Mouse (Mus musculus) liver, embryonic 11.5 days (tissue): ENCODE results near the gene Wnt7b. TPM values are rescaled to one million over a fixed set of nuclear protein-coding genes. Genes with fewer than 3 reads are reported as not detected.

Source experiments
- ATAC-seq: fragments of 200-750 bp; cut with Nextera tagmentation; replicated peaks from 2 replicates; pipeline ENCODE4 v1.8.0; 2017; ENCODE audit warnings: moderate number of reproducible peaks, mild to moderate bottlenecking, moderate TSS enrichment, moderate library complexity; ENCODE audit not compliant: low FRiP score
- DNase-seq: peaks from one replicate; pipeline ENCODE4 v3.0.0-alpha.2; 2017; ENCODE audit warnings: low spot score
- H3K27ac ChIP-seq: fragments of 300-500 bp; sonication (generic); 2 replicates; pipeline ENCODE4 v1.5.1; 2014; ENCODE audit warnings: mild to moderate bottlenecking, low read depth, low read length, control low read depth
- H3K27me3 ChIP-seq: fragments of 300-500 bp; sonication (generic); replicated peaks from 2 replicates; pipeline ENCODE4 v1.6.1; 2014; ENCODE audit warnings: low read length, mixed read lengths; ENCODE audit not compliant: control insufficient read depth, insufficient read depth
- H3K36me3 ChIP-seq: fragments of 300-500 bp; sonication (generic); 2 replicates; pipeline ENCODE4 v1.6.1; 2014; ENCODE audit warnings: mild to moderate bottlenecking, low read length, moderate library complexity, mixed read lengths; ENCODE audit not compliant: control insufficient read depth, insufficient read depth
- H3K4me1 ChIP-seq: fragments of 300-500 bp; sonication (generic); replicated peaks from 2 replicates; pipeline ENCODE4 v1.6.1; 2014; ENCODE audit warnings: low read length, mixed read lengths; ENCODE audit not compliant: control insufficient read depth, insufficient read depth
- H3K4me2 ChIP-seq: fragments of 300-500 bp; sonication (generic); 2 replicates; pipeline ENCODE4 v1.6.1; 2014; ENCODE audit warnings: mild to moderate bottlenecking, control low read depth, moderate library complexity
- H3K4me3 ChIP-seq: fragments of 300-500 bp; sonication (generic); 2 replicates; pipeline ENCODE4 v1.5.1; 2014; ENCODE audit warnings: low read depth, low read length, control low read depth
- H3K9ac ChIP-seq: fragments of 300-500 bp; sonication (generic); 2 replicates; pipeline ENCODE4 v1.6.1; 2014; ENCODE audit warnings: low read depth, low read length, control low read depth
- H3K9me3 ChIP-seq: fragments of 300-500 bp; sonication (generic); 2 replicates; pipeline ENCODE4 v1.6.1; 2016; ENCODE audit warnings: low read length, inconsistent platforms, mixed read lengths; ENCODE audit not compliant: control insufficient read depth
- WGBS: fragments of 180-500 bp; shearing (Covaris S2); extraction: QIAGEN DNeasy Blood & Tissue Kit; methylation state at CpG from one replicate; pipeline ENCODE4 v1.1.7; 2014; 5-methylcytosine and 5-hydroxymethylcytosine counted together
- polyA plus RNA-seq: library from polyadenylated mRNA; unstranded; fragments of >200 nt; fragmentation: Nextera tagmentation; extraction: Ambion mirVana; gene quantifications from 2 replicates; pipeline ENCODE4 v1.2.1, GENCODE M21; 2014

Gene Wnt7b
- polyA plus RNA-seq, 1 experiment from 2014 or later = 2.2 TPM

GRCm38 (mm10) chr15:85569167-85569797 lies 13.0 kb downstream of the Wnt7b start:
- H3K27me3 ChIP-seq = peaks cover 15% of the 10 kb centered on the region
- H3K9me3 ChIP-seq = no peaks in the 10 kb centered on the region
- H3K27ac ChIP-seq = no peak overlapping the region
- ATAC-seq = no peak
- 68% methylated on average over 2 of the region's 2 CpGs for WGBS
- H3K4me1 ChIP-seq = no peaks in the 10 kb centered on the region
- no peak overlapping the region for H3K4me2 ChIP-seq
- no peaks in the 10 kb centered on the region for H3K36me3 ChIP-seq
- no peak for DNase-seq
- no peak overlapping the region for H3K9ac ChIP-seq
- no peak overlapping the region for H3K4me3 ChIP-seq

GRCm38 (mm10) chr15:85568402-85568801 lies 13.9 kb downstream of the Wnt7b start:
- no peak overlapping the region for H3K27ac ChIP-seq
- H3K9ac ChIP-seq = no peak overlapping the region
- ATAC-seq (no peak), DNase-seq (no peak)
- H3K4me1 ChIP-seq = no peaks in the 10 kb centered on the region
- no peaks in the 10 kb centered on the region for H3K36me3 ChIP-seq
- H3K27me3 ChIP-seq = peaks cover 6% of the 10 kb centered on the region; the same call in 1 of the 2 replicates
- WGBS = 66% methylated on average over 3 of the region's 3 CpGs
- H3K4me2 ChIP-seq = no peak overlapping the region
- H3K4me3 ChIP-seq = no peak overlapping the region
- H3K9me3 ChIP-seq = no peaks in the 10 kb centered on the region

- ATAC-seq = no peak
Observed at GRCm38 (mm10) chr15:85564966-85565365, 17.3 kb downstream of the Wnt7b start.

GRCm38 (mm10) chr15:85564034-85564769 lies 18.1 kb downstream of the Wnt7b start:
- DNase-seq (no peak), ATAC-seq (no peak)
- Histone ChIP-seq H3K27me3 (no peaks in the 10 kb centered on the region; the same call in 1 of the 2 replicates), H3K9ac (no peak overlapping the region), H3K4me3 (no peak overlapping the region), H3K27ac (no peak overlapping the region), H3K9me3 (no peaks in the 10 kb centered on the region), H3K4me1 (no peaks in the 10 kb centered on the region), H3K36me3 (no peaks in the 10 kb centered on the region), H3K4me2 (no peak overlapping the region)
- 75% methylated on average over 13 of the region's 13 CpGs for WGBS

More at GRCm38 (mm10) chr15:85564966-85565365, 17.3 kb downstream of the Wnt7b start:
- H3K4me2 ChIP-seq = no peak overlapping the region
- no peak overlapping the region for H3K9ac ChIP-seq
- H3K36me3 ChIP-seq = no peaks in the 10 kb centered on the region
- no peak overlapping the region for H3K4me3 ChIP-seq
- H3K4me1 ChIP-seq = no peaks in the 10 kb centered on the region
- WGBS = 87% methylated on average over 5 of the region's 5 CpGs
- no peaks in the 10 kb centered on the region; the same call in 1 of the 2 replicates for H3K27me3 ChIP-seq
- DNase-seq = no peak
- H3K27ac ChIP-seq = no peak overlapping the region
- no peaks in the 10 kb centered on the region for H3K9me3 ChIP-seq

GRCm38 (mm10) chr15:85561953-85562352 lies 20.3 kb downstream of the Wnt7b start:
- H3K9me3 ChIP-seq = no peaks in the 10 kb centered on the region
- DNase-seq (no peak), ATAC-seq (no peak)
- WGBS = 89% methylated on average over 12 of the region's 12 CpGs
- no peaks in the 10 kb centered on the region for H3K36me3 ChIP-seq
- no peaks in the 10 kb centered on the region for H3K4me1 ChIP-seq
- H3K4me3 ChIP-seq = no peak overlapping the region
- H3K27me3 ChIP-seq = no peaks in the 10 kb centered on the region; the same call in 1 of the 2 replicates
- H3K4me2 ChIP-seq = no peak overlapping the region
- H3K9ac ChIP-seq = no peak overlapping the region
- H3K27ac ChIP-seq = no peak overlapping the region

GRCm38 (mm10) chr15:85560830-85561229 lies 21.4 kb downstream of the Wnt7b start:
- ATAC-seq (no peak), DNase-seq (no peak)
- Histone ChIP-seq H3K27me3 (no peaks in the 10 kb centered on the region; the same call in 1 of the 2 replicates), H3K4me1 (no peaks in the 10 kb centered on the region), H3K27ac (no peak overlapping the region), H3K36me3 (no peaks in the 10 kb centered on the region), H3K4me3 (no peak overlapping the region), H3K9me3 (no peaks in the 10 kb centered on the region), H3K4me2 (no peak overlapping the region), H3K9ac (no peak overlapping the region)
- 71% methylated on average over 11 of the region's 11 CpGs for WGBS

GRCm38 (mm10) chr15:85558840-85559540 lies 23.3 kb downstream of the Wnt7b start:
- ATAC-seq (no peak), DNase-seq (no peak)
- no peak overlapping the region for H3K27ac ChIP-seq
- no peak overlapping the region for H3K4me2 ChIP-seq
- H3K9me3 ChIP-seq = no peaks in the 10 kb centered on the region
- H3K9ac ChIP-seq = no peak overlapping the region
- H3K27me3 ChIP-seq = no peaks in the 10 kb centered on the region; the same call in none of the 2 replicates
- WGBS = 91% methylated on average over 25 of the region's 25 CpGs
- H3K4me1 ChIP-seq = no peaks in the 10 kb centered on the region
- no peak overlapping the region for H3K4me3 ChIP-seq
- H3K36me3 ChIP-seq = no peaks in the 10 kb centered on the region

- no peaks in the 10 kb centered on the region for H3K9me3 ChIP-seq
- 76% methylated on average over 10 of the region's 10 CpGs for WGBS
- H3K4me2 ChIP-seq = no peak overlapping the region
- H3K4me3 ChIP-seq = no peak overlapping the region
- no peak overlapping the region for H3K27ac ChIP-seq
- no peaks in the 10 kb centered on the region for H3K36me3 ChIP-seq
- H3K27me3 ChIP-seq = no peaks in the 10 kb centered on the region; the same call in none of the 2 replicates
- no peak overlapping the region for H3K9ac ChIP-seq
- DNase-seq (no peak), ATAC-seq (no peak)
- H3K4me1 ChIP-seq = no peaks in the 10 kb centered on the region
Observed at GRCm38 (mm10) chr15:85555799-85556198, 26.5 kb downstream of the Wnt7b start.
